Mouse (Mus musculus) ovary, adult 18-20 months (tissue): ENCODE results near the gene Frmd5.

Experiments used
- DNase-seq: peaks from one replicate; pipeline ENCODE4 v3.0.0; 2022; ENCODE audit warnings: low spot score, mixed read lengths

Gene Frmd5

DNA sequence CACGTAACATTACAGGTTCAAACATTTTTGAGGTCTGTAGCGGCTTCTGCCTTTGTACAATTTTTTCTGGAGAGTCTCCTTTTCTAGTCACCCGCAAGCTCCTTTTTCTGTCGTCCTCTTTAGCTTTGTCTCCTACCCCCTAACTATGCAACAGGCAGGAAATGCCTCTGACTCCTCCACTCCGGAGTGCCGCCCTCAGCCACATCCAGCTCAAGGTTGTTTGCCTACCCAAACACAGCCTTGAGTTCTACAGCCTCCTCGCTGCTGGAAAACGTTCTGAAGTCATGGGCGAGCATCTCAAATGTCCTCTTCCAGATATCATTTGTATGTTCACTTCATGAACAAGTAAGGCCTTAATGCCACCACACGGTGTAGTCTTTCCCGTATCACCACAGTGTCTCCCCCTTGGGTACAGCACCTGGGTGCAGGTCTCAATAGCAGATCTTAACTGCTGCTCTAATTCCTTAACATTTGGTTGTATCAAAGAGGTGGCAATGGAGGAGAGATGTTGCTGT, 45.5 kb downstream of the Frmd5 start:
- DNase-seq, result peak; percentile 65

DNA sequence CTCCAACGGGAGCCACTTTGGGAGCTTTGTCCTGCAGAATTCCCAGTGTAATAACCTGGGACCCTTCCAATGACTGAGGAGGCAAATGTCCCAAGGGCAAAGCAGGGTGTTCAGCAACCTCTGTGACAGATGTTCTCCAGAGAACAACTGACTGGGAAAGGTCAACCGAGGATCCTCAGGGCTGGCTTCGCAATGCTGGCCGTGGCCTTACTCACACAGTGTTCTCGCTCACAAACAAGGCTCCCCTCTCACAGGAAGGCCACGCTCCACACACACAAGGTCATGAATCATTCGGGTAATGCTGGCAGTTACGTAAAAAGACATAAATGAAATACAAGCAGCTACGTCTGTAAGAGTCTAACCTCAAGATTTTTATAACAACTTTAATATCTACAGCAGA, 46.2 kb downstream of the Frmd5 start:
- DNase-seq, result peak; percentile 64

DNA sequence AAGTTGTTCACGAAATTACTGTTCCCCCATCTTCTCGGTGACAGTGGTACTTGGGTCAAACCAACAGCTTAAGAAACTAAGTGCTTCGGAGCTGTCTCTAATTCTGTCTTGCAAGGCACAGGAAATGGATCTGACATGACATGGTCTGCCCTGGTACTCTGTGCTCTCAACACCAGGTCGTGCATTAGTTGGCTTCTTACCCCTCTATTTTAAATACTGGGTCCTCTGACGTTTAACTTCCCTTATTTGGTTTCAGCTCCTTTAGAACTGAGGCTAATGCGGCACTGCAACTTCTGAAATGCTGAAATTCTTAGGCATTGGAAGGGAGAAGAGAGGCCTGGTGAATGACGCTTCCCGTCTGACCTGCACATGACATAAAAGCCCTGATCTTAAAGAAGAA, 48.6 kb downstream of the Frmd5 start:
- no peak for DNase-seq

- DNase-seq, result no peak
Measured at GRCm38 (mm10) chr2:121756336-121756735, 50.6 kb downstream of the Frmd5 start.

DNA sequence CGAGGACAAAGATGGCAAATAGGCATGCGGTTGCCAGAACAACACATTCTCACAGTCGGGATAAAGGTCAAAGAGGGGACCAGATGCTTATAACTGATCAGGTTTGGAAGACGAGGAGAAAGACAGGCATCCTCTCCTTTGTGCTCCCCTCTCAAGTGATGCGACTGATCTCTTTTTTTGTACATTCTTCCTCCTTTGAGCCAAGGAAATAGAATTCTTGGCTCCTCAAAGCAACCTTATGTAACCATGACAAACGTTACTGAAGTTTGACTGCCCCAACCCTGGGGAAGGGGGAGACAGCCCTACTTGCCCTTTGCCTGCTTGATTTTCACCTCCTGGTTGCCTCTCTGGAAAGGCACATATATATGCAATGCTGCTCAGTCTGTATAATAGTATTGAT, 51.8 kb downstream of the Frmd5 start:
- no peak for DNase-seq

- DNase-seq, result no peak
Measured at GRCm38 (mm10) chr2:121750121-121750520, 56.8 kb downstream of the Frmd5 start.

DNA sequence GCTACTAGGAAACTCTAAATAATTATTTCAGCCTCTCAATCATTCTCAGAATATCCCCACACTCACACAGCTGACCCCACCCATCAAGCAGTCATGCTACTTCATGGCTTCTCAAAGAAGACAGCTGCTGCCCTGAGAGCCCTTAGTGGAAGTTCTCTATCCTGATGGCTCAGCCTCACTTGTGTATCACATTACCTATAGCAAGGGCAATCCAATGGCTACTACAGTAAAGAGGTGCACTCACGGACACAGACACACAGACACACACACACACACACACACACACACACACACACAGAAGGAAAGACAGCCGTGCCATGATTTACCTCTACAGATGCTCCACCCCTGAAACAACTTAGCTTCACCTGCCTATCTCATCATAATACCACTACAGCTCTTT, 65.7 kb downstream of the Frmd5 start:
- DNase-seq, result no peak

DNA sequence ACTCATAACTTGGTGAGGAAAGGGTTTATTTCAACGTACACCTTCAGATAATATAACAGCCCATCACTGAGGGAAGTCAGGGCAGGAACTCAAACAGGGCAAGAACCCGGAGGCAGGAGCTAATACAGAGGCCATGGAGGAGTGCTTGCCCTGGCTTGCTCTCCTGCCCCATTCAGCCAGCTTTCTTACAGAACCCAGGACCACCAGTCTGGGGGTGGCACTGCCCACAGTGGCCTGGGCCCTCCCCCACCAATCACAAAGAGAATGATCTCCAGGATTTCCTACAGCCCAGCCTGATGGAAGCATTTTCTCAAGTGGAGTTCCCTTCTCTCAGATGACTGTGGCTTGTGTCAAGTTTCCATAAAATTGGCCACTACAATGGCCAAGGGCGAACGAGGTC, 67.5 kb downstream of the Frmd5 start:
- DNase-seq, result no peak

- no peak for DNase-seq
Measured at GRCm38 (mm10) chr2:121733426-121733825, 73.5 kb downstream of the Frmd5 start.

DNA sequence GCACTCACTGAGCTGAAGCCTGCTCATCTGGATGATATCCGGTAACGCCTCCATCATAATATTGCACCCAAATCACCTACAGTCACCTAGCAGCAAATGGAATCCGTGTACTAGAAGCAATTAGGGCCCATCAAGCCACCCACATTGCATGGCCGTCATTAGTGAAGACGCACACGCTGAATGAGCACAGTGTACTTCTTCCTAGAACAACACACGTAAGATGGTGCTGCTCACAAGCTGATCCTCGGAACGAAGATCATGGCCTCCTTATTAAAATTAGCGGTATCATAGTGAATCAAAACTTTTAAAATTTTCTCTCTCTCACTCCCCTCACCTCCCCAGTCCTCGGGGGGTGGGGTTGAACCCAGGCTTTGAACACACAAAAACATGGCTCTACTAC, 76.4 kb downstream of the Frmd5 start:
- no peak for DNase-seq

GRCm38 (mm10) chr2:121728907-121729575, 77.8 kb downstream of the Frmd5 start:
- no peak for DNase-seq

GRCm38 (mm10) chr2:121724866-121725265, 82.0 kb downstream of the Frmd5 start:
- DNase-seq, result no peak

- DNase-seq, result no peak
Measured at GRCm38 (mm10) chr2:121723796-121724195, 83.1 kb downstream of the Frmd5 start.

DNA sequence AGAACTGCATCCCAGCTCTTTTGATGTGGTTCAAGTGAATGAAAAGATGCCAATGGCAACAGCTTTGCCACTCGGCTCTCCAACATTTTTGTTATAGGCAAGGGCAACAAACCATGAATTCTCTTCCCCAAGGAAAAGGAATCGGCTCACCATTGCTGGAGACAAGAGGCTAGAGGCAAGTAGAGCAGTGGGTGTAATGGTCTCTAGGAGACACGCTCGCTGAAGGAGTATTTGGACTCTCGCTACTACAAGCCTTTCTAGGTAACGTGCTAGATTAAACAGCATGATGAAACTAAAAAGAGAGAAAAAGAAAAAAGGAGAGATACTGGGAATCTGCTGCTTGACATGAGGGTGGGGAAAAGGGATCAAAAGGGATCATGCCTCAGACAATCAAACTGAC, 87.9 kb downstream of the Frmd5 start:
- no peak for DNase-seq

DNA sequence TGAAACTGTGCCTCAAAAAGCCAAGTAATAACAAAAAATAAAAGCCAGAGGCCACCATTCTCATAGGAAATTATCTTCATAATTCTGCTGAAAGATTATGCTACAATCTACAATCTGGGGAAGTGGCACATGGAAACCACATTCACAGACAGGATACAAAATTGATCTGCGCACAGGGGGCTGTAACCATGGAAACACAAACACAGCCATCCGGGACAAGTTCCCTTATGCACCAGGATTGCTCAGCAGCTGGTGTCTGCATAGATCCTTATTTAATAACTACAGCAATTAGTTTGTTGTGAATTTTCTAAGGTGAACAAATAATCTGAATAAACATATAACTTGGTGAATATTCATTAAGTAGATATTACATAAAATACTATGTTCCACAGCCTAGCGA, 89.8 kb downstream of the Frmd5 start:
- no peak for DNase-seq

DNA sequence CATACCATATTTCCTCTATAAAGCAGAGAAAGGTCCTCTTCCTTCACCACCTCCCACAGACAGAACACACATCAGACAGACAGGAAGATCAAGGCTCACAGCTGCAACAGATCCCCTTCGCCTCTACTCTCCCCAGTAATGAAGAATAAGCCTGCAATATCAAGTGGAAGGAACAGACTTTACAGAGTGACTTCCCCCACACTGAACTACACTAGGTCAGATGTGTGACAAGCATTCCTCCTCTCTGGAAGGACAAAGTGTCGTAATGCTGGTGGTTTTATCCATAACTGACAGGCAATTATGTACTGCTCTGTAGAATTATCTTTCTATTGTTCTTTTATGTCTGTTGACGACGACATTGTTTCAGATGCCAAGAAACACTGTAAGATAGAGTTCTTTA, 93.3 kb downstream of the Frmd5 start:
- no peak for DNase-seq

DNA sequence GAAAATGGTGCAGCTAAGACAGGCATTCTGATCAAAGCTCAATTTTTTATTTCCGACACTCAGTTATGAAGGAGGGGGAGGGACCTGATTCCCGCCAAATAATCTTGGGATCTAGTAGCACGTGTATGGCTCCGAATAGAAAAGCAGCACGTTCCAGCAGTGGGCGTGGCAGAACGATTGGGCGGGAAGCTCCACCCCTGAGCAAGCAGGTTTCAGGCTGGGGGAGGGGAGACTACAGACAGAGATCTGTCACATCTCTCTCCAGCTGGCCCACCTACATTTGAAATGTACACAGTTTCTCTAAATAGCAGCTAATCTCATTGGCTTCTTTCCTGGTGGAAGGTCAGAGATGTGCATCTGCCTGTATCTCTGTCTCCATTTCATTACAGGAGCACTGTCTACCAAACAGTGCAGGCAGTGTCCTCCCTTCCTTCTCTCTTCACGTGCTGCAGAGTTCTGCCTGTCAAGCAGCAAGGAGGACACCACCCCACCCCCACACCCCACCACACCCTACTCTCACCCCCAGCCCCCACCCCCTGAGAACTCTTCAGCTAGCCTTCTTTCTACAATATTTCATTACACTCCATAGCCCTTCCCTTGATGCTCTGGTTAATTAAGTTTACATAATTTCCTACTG, 95.0 kb downstream of the Frmd5 start:
- DNase-seq, result no peak

DNA sequence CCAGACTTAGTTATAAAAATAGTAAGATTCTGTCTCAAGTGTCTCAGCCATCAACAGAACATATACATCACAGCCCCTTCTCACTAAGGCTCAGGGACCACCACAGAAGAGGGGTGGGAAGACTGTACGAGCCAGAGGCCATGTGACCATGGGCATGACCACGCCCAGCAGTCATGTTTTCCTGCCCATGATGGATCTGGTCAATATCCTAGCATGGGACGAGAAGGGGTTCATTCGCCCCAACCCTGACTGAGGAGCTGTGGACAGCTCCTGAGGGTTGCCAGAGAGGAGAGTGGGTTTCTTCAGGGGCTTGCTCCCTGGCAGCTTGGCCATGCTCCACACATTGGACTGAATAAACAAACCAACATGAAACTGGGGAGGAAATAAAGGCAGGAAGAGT, 97.8 kb downstream of the Frmd5 start:
- no peak for DNase-seq

GRCm38 (mm10) chr2:121707461-121707860, 99.4 kb downstream of the Frmd5 start:
- DNase-seq, result no peak

- no peak for DNase-seq
Measured at GRCm38 (mm10) chr2:121705756-121706155, 101.1 kb downstream of the Frmd5 start.

DNA sequence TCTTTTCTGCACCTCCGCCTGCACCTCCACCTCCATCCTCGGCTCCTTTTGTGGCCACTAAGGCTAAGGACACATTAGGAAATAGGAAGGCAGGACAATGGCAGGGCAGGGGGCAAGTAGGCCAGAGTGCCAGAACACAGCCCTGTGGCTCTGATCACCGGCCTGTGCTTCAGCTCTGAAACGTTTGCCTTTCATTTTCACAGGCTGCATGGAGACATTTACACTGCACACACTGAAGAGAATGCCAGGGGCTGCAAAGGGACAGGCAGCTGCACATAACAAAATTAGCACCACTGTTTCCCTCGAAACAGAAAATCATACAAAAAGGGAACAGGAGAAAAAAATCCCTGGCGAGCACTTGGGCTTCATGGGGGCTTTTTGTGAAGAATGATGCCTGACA, 107.6 kb downstream of the Frmd5 start:
- no peak for DNase-seq

- DNase-seq, result no peak
Measured at GRCm38 (mm10) chr2:121695436-121695835, 111.5 kb downstream of the Frmd5 start.

GRCm38 (mm10) chr2:121688107-121688506, 118.8 kb downstream of the Frmd5 start:
- peak; percentile 62 for DNase-seq

- no peak for DNase-seq
Measured at GRCm38 (mm10) chr2:121683606-121684005, 123.3 kb downstream of the Frmd5 start.
